Mouse (Mus musculus) G1E (cell line): ENCODE measurements around the gene Stk24.

Source experiments
- CTCF ChIP-seq: IDR thresholded peaks from 2 replicates; pipeline ENCODE4 v1.5.1; 2012; ENCODE audit warnings: low read depth, low read length, inconsistent platforms, mixed read lengths
- POLR2AphosphoS5 ChIP-seq: IDR thresholded peaks from 2 replicates; pipeline ENCODE4 v1.6.1; 2012; ENCODE audit warnings: low read depth, low read length, inconsistent platforms; ENCODE audit not compliant: insufficient replicate concordance

- TF ChIP-seq CTCF: no peak
- TF ChIP-seq POLR2AphosphoS5: no peak
These were observed 23.4 kb downstream of the Stk24 start for GRCm38 (mm10) chr14:121356336-121356862.
